Mouse (Mus musculus): ENCODE data around the gene Aven. TPM values are rescaled to one million over a fixed set of nuclear protein-coding genes. Genes with fewer than 3 reads are reported as not detected.

Gene Aven
- total RNA-seq, 2 experiments from 2014 or later = 5.6 to 6.3 TPM

DNA sequence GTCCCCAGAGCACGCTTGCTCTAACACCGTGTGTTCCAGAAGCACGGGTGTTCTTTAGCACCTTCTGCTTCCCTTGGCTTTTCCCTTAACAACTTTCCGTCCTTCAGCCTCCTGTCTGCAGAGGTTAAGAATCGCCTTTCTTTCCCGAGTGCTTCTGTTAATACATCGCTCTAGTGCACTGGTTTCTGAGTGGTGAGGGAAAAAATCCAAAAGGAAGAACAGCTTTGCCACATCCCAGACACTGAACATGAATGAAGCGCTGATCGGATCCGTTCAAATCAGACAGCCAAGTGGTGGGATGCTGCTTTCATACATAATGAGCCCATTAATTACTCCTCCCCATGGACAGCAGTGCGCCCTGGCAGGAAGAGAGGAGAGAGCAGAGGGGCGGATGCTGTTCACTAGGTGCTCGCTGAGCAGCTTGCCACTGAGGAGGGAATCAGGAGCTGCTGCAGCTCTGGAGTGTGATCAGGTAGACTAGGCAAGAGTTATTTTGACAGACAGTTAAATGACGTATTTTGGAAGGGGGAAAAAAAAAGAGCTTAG is 42.0 kb downstream of the Aven start:
- no peak for ATAC-seq (replicated peaks; ENCODE audit: low FRiP score, poor library complexity, severe bottlenecking)

DNA sequence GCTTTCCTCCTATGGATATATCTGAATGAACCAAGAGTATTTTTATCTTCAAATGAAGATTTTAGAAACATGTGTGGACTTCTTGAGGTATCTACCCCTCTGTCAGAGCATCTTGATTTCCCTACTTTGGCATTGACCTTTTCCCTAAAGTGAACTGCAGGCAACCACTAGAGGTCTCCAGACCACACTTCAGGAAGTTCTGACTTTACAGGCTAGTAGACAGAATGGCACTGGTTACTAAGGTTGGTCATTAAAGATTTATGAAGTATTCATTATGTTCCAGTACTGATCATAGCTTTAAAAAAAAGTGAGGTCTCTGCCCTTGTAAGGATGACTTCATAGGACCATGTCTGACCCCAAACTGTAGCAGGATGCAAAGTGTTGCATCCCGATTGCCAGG is 46.0 kb downstream of the Aven start:
- ATAC-seq (replicated peaks; ENCODE audit: low FRiP score, poor library complexity, severe bottlenecking) = no peak

DNA sequence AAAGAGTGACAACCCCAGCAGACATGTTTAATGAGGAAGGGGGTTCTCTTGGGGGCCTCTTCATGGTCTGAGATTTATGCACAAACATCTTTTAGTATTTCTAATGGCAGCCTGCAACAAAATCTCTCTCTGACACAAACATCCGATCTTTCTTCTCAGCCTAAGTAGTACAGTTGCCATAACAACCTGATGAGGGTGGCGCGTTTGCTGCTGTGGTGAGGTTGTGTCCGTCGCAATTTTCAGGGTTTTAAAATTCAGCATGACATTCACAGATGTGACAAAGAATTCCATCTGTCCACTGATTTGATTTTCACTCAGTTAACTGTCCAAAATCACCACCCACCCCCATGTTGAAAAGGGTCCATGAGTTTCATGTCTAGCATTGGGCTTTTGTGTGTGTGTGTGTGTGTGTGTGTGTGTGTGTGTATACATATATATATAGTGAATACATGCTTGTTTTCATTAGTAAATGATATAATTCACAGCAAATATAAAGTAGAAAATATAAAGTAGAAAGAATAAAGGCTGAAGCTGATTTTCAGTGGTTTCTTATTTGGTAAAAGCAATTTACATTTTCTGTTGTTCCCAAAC is 49.0 kb downstream of the Aven start:
- no peak for ATAC-seq (replicated peaks; ENCODE audit: low FRiP score, poor library complexity, severe bottlenecking)

GRCm38 (mm10) chr2:112556527-112556926 is 63.8 kb downstream of the Aven start:
- no peak for ATAC-seq (replicated peaks; ENCODE audit: low FRiP score, poor library complexity, severe bottlenecking)

DNA sequence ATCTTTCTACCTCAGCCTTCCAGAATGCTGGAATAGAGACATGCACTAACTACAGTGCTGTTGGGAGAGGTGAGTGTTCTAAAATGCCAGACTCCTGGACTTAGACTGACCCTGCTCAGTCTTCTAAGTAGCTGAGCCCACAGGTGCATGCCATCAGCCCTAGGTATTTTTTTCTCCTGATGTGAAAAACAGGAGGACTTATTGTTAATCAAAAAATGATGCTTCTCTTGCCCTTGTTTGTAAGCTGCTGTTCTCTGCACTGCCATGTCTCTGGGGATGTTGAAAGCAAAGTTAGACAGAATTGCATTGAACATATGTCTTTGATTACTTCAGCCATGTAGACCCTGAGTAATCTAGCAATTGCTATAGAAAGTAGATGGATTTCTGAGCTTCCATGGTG is 64.7 kb downstream of the Aven start:
- ATAC-seq (replicated peaks; ENCODE audit: low FRiP score, poor library complexity, severe bottlenecking) = no peak

DNA sequence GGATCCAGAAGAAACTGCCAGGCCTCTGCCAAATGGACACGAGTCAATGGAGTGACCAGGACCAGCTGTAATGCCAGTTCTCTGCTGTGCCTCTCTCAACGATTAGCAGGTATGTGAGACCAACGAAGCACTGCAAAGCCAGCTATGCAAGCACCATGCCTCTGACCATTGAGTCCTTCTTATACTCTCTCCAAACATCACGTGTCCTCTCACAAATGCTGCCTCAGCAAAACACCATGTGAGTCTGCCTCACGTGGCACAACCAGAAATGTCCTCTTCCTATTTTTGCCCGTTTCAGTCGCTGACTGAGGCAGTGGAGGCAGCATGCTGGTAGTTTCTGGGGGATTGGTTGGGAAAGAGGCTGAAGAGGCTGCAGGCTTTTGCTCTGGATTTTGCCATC is 68.8 kb downstream of the Aven start:
- ATAC-seq (replicated peaks; ENCODE audit: low FRiP score, poor library complexity, severe bottlenecking) = no peak

GRCm38 (mm10) chr2:112565060-112565459 is 72.3 kb downstream of the Aven start:
- ATAC-seq (replicated peaks; ENCODE audit: low FRiP score, poor library complexity, severe bottlenecking) = no peak

GRCm38 (mm10) chr2:112566290-112567085 is 73.7 kb downstream of the Aven start:
- ATAC-seq (replicated peaks; ENCODE audit: low FRiP score, poor library complexity, severe bottlenecking) = no peak

- ATAC-seq (replicated peaks; ENCODE audit: low FRiP score, poor library complexity, severe bottlenecking) = no peak
Measured at GRCm38 (mm10) chr2:112567786-112568185, 75.0 kb downstream of the Aven start.

GRCm38 (mm10) chr2:112590985-112591384 is 98.2 kb downstream of the Aven start:
- no peak for ATAC-seq (replicated peaks; ENCODE audit: low FRiP score, poor library complexity, severe bottlenecking)

- no peak for ATAC-seq (replicated peaks; ENCODE audit: low FRiP score, poor library complexity, severe bottlenecking)
Measured at GRCm38 (mm10) chr2:112591451-112591871, 98.7 kb downstream of the Aven start.

DNA sequence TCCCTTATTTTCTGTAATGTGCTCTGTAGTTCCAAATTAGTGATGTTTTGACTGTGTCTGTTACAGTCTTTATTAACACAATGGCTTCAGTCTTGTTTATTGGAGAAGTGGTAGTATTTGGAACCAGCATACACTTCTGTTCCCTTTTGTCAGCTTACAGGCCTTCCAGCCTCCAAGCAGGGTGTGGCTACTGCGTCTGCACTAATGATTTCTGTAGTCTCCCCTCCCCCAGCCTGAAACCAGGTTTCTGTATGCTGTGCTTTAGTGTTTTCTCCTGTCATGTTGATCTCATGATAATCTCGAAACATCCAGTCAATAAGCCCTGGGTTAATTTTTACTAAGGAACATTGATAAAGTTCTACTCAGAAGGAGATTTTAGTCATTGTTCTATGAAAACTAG is 100.6 kb downstream of the Aven start:
- no peak for ATAC-seq (replicated peaks; ENCODE audit: low FRiP score, poor library complexity, severe bottlenecking)

- ATAC-seq (replicated peaks; ENCODE audit: low FRiP score, poor library complexity, severe bottlenecking) = no peak
Measured at GRCm38 (mm10) chr2:112593781-112594180, 101.0 kb downstream of the Aven start.

DNA sequence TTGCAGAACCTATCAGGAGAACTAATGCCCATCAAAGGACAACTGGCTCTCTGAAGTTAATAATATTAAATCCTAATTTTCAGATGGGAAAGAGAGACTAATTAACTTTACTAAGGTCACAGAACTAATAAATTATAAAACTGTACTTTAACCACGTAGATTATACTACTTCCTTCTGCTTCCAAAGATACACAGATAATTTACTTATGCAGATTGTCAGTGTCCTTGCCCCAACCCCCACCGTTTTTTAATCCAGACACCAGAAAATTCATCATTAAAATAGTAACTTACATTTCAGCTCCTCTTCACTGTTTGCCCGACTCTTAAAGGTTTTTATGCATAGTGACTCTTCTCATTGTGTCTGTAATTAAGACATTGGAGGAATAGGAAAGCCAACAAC is 103.0 kb downstream of the Aven start:
- ATAC-seq (replicated peaks; ENCODE audit: low FRiP score, poor library complexity, severe bottlenecking) = no peak

DNA sequence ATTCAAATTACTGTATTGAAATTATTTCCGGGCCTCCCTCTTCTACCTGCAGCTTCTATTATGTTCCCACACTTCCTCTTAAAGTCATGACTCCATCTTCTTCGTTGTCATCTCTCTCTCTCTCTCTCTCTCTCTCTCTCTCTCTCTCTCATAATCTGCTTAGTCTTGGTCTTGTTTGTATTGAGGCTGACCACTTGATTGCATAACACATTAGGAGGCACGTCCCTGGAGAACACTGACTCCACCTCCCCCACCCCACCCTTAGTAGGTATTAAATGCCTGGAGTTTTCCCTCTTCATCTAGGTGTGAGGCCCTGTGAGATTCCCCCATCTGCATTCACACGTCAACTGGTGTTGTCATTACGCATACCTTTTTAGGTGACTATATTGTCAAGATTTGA is 103.7 kb downstream of the Aven start:
- ATAC-seq (replicated peaks; ENCODE audit: low FRiP score, poor library complexity, severe bottlenecking) = no peak

DNA sequence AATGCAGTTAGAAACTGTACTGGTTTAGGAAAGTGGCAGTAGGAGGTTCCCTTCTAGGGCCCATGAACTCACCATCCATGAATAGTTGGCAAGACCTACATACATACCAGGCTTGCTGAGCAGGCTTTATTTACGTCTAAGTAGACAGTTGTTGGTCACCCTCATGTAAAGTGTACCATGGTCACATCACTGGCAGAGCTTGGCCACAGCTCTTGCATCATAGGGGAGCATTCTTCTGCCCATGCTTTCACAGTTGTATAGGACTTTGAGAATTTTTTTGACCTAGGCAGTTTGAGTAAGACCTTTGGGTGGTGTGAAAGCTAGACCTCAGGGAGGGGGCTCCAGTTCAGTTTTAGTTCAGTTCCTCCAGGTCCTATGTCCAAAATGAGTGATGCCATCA is 104.3 kb downstream of the Aven start:
- ATAC-seq (replicated peaks; ENCODE audit: low FRiP score, poor library complexity, severe bottlenecking) = no peak

DNA sequence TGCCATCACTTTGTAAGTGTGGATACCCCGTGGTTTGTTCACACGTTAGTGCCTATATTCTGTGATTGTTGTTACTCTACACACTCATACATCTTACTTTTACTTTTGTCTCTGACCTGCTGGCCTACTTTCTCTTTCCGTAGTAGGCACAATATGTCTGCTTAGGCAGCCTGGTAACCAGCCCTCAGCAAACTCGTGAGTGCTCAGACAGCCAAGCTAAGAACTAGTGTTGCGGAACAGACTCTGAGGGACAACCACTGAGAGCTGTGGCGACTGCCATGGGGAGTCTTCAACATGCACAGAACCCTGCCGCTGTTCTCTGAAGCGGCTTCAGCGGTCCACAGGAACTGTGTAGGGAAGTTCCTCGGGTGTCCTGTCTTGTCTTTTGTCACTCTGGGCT is 107.5 kb downstream of the Aven start:
- no peak for ATAC-seq (replicated peaks; ENCODE audit: low FRiP score, poor library complexity, severe bottlenecking)

DNA sequence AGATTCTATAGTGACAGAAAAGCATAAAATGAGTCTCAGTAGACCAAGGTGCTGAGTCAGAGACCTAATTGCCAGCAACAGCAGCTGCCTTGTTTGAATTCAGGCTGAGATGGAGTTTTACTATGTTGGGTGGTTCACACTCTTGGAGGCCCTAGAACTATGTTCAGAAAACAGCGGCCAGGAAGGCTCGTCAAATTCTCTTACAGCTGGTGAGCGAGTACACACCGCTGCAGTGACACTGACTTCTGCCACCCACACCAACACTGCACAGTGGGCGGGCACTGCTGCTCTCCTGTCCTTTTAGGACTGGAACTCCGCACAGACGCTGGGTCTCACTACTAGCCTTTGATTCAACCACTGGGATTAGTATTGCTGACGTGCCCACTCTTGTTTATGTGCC is 109.7 kb downstream of the Aven start:
- ATAC-seq (replicated peaks; ENCODE audit: low FRiP score, poor library complexity, severe bottlenecking) = no peak

- ATAC-seq (replicated peaks; ENCODE audit: low FRiP score, poor library complexity, severe bottlenecking) = no peak
Measured at GRCm38 (mm10) chr2:112606536-112606935, 113.8 kb downstream of the Aven start.

DNA sequence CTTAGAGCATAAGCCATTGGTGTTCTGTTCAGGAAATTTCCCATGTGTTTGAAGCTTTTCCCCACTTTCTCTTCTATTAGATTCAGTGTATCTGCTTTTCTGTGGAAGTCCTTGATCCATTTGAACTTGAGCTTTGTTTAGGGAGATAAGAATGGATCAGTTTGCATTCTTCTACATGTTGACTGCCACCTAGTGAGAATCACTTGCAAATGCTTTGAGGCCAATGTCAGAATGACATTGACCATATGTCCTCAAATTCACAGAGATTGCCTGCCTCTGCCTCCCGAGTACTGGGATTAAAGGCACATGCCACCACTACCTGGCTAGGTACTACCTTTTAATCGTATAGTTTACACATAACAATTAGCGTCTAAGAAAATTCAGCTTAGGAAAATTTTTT is 119.9 kb downstream of the Aven start:
- no peak for ATAC-seq (replicated peaks; ENCODE audit: low FRiP score, poor library complexity, severe bottlenecking)

DNA sequence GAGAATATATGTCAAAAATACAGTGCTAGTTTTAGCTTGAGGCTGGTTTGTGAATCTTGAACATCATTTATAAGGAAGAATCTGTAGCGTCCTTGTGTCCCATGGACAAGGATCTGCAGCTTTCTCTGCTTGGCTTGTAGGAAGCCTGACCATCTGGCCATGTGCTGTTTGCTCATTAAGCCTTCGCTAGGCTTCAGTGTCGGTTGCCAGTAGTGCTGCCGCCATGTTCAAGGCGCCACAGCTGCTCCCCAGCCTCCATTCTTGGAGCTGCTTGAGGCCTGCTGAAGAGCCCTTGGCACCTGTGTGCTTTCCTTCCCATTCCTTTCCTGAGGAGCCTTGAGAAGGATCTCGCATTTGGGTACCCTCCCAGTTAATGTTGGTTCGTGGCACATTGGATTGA is 121.6 kb downstream of the Aven start:
- no peak for ATAC-seq (replicated peaks; ENCODE audit: low FRiP score, poor library complexity, severe bottlenecking)

All from erythroblast, adult 5-6 weeks (primary cell).